Mouse (Mus musculus) limb, embryonic 14.5 days (tissue): ENCODE measurements around the gene Hoxa6. TPM values are rescaled to one million over a fixed set of nuclear protein-coding genes. Genes with fewer than 3 reads are reported as not detected.

ENCODE experiments used
- ATAC-seq: fragments of 200-750 bp; cut with Nextera tagmentation; 2 replicates; pipeline ENCODE4 v1.8.0; 2017; ENCODE audit warnings: low read depth, moderate number of reproducible peaks, moderate TSS enrichment; ENCODE audit not compliant: low FRiP score
- DNase-seq: peaks from one replicate; pipeline ENCODE4 v3.0.0-alpha.2; 2015; ENCODE audit warnings: low spot score
- H3K27ac ChIP-seq: fragments of 300-500 bp; sonication (generic); replicated peaks from 2 replicates; pipeline ENCODE4 v1.5.1; 2014; ENCODE audit warnings: low read depth, mild to moderate bottlenecking, low read length, moderate library complexity, mixed read lengths
- H3K27me3 ChIP-seq: fragments of 300-500 bp; sonication (generic); 2 replicates; pipeline ENCODE4 v1.6.1; 2014; ENCODE audit warnings: low read length, mixed read lengths; ENCODE audit not compliant: control insufficient read depth, insufficient read depth
- H3K36me3 ChIP-seq: fragments of 300-500 bp; sonication (generic); 2 replicates; pipeline ENCODE4 v1.6.1; 2014; ENCODE audit warnings: mild to moderate bottlenecking, low read length, moderate library complexity, mixed read lengths; ENCODE audit not compliant: control insufficient read depth, insufficient read depth
- H3K4me1 ChIP-seq: fragments of 300-500 bp; sonication (generic); 2 replicates; pipeline ENCODE4 v1.6.1; 2014; ENCODE audit warnings: antibody characterized with exemption, low read length, mixed read lengths; ENCODE audit not compliant: control insufficient read depth, insufficient read depth
- H3K4me2 ChIP-seq: fragments of 300-500 bp; sonication (generic); replicated peaks from 2 replicates; pipeline ENCODE4 v1.6.1; 2014; ENCODE audit warnings: low read depth, mild to moderate bottlenecking, low read length, moderate library complexity; ENCODE audit not compliant: severe bottlenecking
- H3K4me3 ChIP-seq: fragments of 300-500 bp; sonication (generic); replicated peaks from 2 replicates; pipeline ENCODE4 v1.5.1; 2014; ENCODE audit warnings: low read length
- H3K9ac ChIP-seq: fragments of 300-500 bp; sonication (generic); 2 replicates; pipeline ENCODE4 v1.6.1; 2014; ENCODE audit warnings: mild to moderate bottlenecking, low read depth, low read length, moderate library complexity; ENCODE audit not compliant: severe bottlenecking
- H3K9me3 ChIP-seq: fragments of 300-500 bp; sonication (generic); 2 replicates; pipeline ENCODE4 v1.6.1; 2016; ENCODE audit warnings: low read length; ENCODE audit not compliant: control insufficient read depth
- POLR2A ChIP-seq: fragments of 200-500 bp; IDR thresholded peaks from 2 replicates; pipeline ENCODE4 v1.8.0; 2012; ENCODE audit warnings: inconsistent platforms, mild to moderate bottlenecking, moderate library complexity, borderline replicate concordance; ENCODE audit not compliant: insufficient read depth, insufficient read length; ENCODE audit errors: extremely low read depth
- WGBS: fragments of 180-500 bp; shearing (Covaris S2); extraction: QIAGEN DNeasy Blood & Tissue Kit; methylation state at CpG from one replicate; pipeline ENCODE4 v1.1.7; 2014; 5-methylcytosine and 5-hydroxymethylcytosine counted together
- polyA plus RNA-seq, 2 experiments: library from polyadenylated mRNA; depleted of rRNA in 1 of 2; stranded (reverse) in 1 of 2; unstranded in 1 of 2; fragments of >200 nt; fragmentation: Nextera tagmentation in 1 of 2; extraction: Ambion mirVana in 1 of 2; gene quantifications; 2 replicates each; pipeline versions ENCODE4 v1.2.1 to v1.2.3; 2012 to 2014

Gene Hoxa6
- polyA plus RNA-seq, 2 experiments, result 0.66 to 3.9 TPM

GRCm38 (mm10) chr6:52244471-52245039 is 36.0 kb upstream of the Hoxa6 start:
- Histone ChIP-seq H3K4me3 (peak overlapping the region; percentile 90), H3K36me3 (peaks cover 10% of the 10 kb centered on the region), H3K27ac (peak overlapping the region; percentile 98), H3K9ac (peak overlapping the region; percentile 98), H3K27me3 (no peaks in the 10 kb centered on the region), H3K4me1 (peaks cover 23% of the 10 kb centered on the region), H3K9me3 (no peaks in the 10 kb centered on the region), H3K4me2 (peak overlapping the region; percentile 96)
- ATAC-seq (peak; percentile 24; the same call in 1 of the 2 replicates), DNase-seq (peak; percentile 82)
- TF ChIP-seq POLR2A, result peak; percentile 95; the same call in 1 of the 2 replicates
- under 1% methylated on average over 23 of the region's 23 CpGs for WGBS

GRCm38 (mm10) chr6:52243681-52244121 is 35.2 kb upstream of the Hoxa6 start:
- no peak for ATAC-seq
- no peak for TF ChIP-seq POLR2A
- H3K4me3 ChIP-seq, result peak overlapping the region; percentile 90
- 5% methylated on average over 12 of the region's 12 CpGs for WGBS
- H3K36me3 ChIP-seq, result peaks cover 1% of the 10 kb centered on the region; the same call in 1 of the 2 replicates
- no peaks in the 10 kb centered on the region for H3K9me3 ChIP-seq
- peaks cover 23% of the 10 kb centered on the region for H3K4me1 ChIP-seq
- H3K4me2 ChIP-seq, result peak overlapping the region; percentile 96
- H3K27me3 ChIP-seq, result no peaks in the 10 kb centered on the region
- peak overlapping the region; percentile 98 for H3K27ac ChIP-seq
- peak overlapping the region; percentile 98 for H3K9ac ChIP-seq
- no peak for DNase-seq

GRCm38 (mm10) chr6:52242801-52243332 is 34.3 kb upstream of the Hoxa6 start:
- peak overlapping the region; percentile 98 for H3K9ac ChIP-seq
- ATAC-seq, result no peak
- H3K4me3 ChIP-seq, result peak overlapping the region; percentile 90
- H3K4me1 ChIP-seq, result peaks cover 23% of the 10 kb centered on the region
- H3K36me3 ChIP-seq, result no peaks in the 10 kb centered on the region
- H3K9me3 ChIP-seq, result no peaks in the 10 kb centered on the region
- no peak for TF ChIP-seq POLR2A
- peak overlapping the region; percentile 98 for H3K27ac ChIP-seq
- DNase-seq, result no peak
- no peaks in the 10 kb centered on the region for H3K27me3 ChIP-seq
- 14% methylated on average over 4 of the region's 4 CpGs for WGBS
- H3K4me2 ChIP-seq, result peak overlapping the region; percentile 96

- WGBS, result 8% methylated on average over 9 of the region's 9 CpGs
- ATAC-seq (no peak), DNase-seq (no peak)
- Histone ChIP-seq H3K4me3 (peak overlapping the region; percentile 90), H3K9ac (peak overlapping the region; percentile 100), H3K4me1 (peaks cover 32% of the 10 kb centered on the region), H3K4me2 (peak overlapping the region; percentile 96), H3K9me3 (no peaks in the 10 kb centered on the region), H3K36me3 (0 out of 2 replicates have a peak, but pooled peaks cover 3% of the 10 kb centered on the region), H3K27ac (peak overlapping the region; percentile 99), H3K27me3 (no peaks in the 10 kb centered on the region)
- no peak for TF ChIP-seq POLR2A
Measured at GRCm38 (mm10) chr6:52241001-52241621, 32.6 kb upstream of the Hoxa6 start.

GRCm38 (mm10) chr6:52240389-52241000 is 32.0 kb upstream of the Hoxa6 start, which contains the start of gene Hoxa10:
Hoxa10 (minus strand) TSS chr6:52240854.
- 2% methylated on average over 35 of the region's 35 CpGs for WGBS
- Histone ChIP-seq H3K4me2 (peak within 1 kb of the TSS; percentile 96), H3K27me3 (no peaks in the 10 kb centered on the region), H3K4me1 (peaks cover 38% of the 10 kb centered on the region), H3K9ac (peak within 1 kb of the TSS; percentile 100), H3K9me3 (no peaks in the 10 kb centered on the region), H3K4me3 (peak within 1 kb of the TSS; percentile 90), H3K27ac (peak within 1 kb of the TSS; percentile 99), H3K36me3 (0 out of 2 replicates have a peak, but pooled peaks cover 6% of the 10 kb centered on the region)
- DNase-seq (peak; percentile 95), ATAC-seq (peak; percentile 55)
- TF ChIP-seq POLR2A, result peak; percentile 43; the same call in 1 of the 2 replicates
